Mouse (Mus musculus) embryonic facial prominence, embryonic 10.5 days (tissue): ENCODE results near the gene Il6st. TPM values are rescaled to one million over a fixed set of nuclear protein-coding genes. Genes with fewer than 3 reads are reported as not detected.
A peak's percentile ranks its signal among the peaks of the same experiment; 100 is the strongest.

Experiments used
- DNase-seq: peaks from one replicate; pipeline ENCODE4 v3.0.0-alpha.2; 2017; ENCODE audit warnings: low spot score
- H3K27ac ChIP-seq: fragments of 300-500 bp; sonication (generic); replicated peaks from 2 replicates; pipeline ENCODE4 v1.5.1; 2016; ENCODE audit warnings: mild to moderate bottlenecking
- H3K27me3 ChIP-seq: fragments of 300-500 bp; sonication (generic); replicated peaks from 2 replicates; pipeline ENCODE4 v1.6.1; 2016; ENCODE audit warnings: low read depth, mild to moderate bottlenecking; ENCODE audit not compliant: poor library complexity, severe bottlenecking
- H3K36me3 ChIP-seq: fragments of 300-500 bp; sonication (generic); replicated peaks from 2 replicates; pipeline ENCODE4 v1.6.1; 2016; ENCODE audit warnings: mild to moderate bottlenecking, moderate library complexity
- H3K4me1 ChIP-seq: fragments of 300-500 bp; sonication (generic); 2 replicates; pipeline ENCODE4 v1.6.1; 2016
- H3K4me3 ChIP-seq: fragments of 300-500 bp; sonication (generic); 2 replicates; pipeline ENCODE4 v1.5.1; 2016; ENCODE audit warnings: mild to moderate bottlenecking, moderate library complexity
- H3K9me3 ChIP-seq: fragments of 300-500 bp; sonication (generic); 2 replicates; pipeline ENCODE4 v1.6.1; 2016; ENCODE audit warnings: mild to moderate bottlenecking
- WGBS: fragments of 180-500 bp; shearing (Covaris S2); methylation state at CpG from one replicate; pipeline ENCODE4 v1.1.7; 2016; 5-methylcytosine and 5-hydroxymethylcytosine counted together
- polyA plus RNA-seq: library from polyadenylated mRNA; unstranded; fragments of >200 nt; fragmentation: Nextera tagmentation; extraction: Ambion mirVana; gene quantifications from 2 replicates; pipeline ENCODE4 v1.2.1, GENCODE M21; 2016

The Il6st gene
- polyA plus RNA-seq, 1 experiment from 2014 or later = 24.2 TPM

GRCm38 (mm10) chr13:112433271-112433670, 30.6 kb upstream of the Il6st start:
- Histone ChIP-seq H3K27ac (no peak overlapping the region), H3K4me3 (no peak overlapping the region), H3K27me3 (no peaks in the 10 kb centered on the region), H3K36me3 (no peaks in the 10 kb centered on the region), H3K9me3 (no peaks in the 10 kb centered on the region), H3K4me1 (0 out of 2 replicates have a peak, but pooled peaks cover 5% of the 10 kb centered on the region)
- no peak for DNase-seq
- WGBS = 70% methylated on average over 5 of the region's 5 CpGs

GRCm38 (mm10) chr13:112435241-112436075, 28.4 kb upstream of the Il6st start:
- Histone ChIP-seq H3K4me1 (peaks cover 21% of the 10 kb centered on the region), H3K9me3 (no peaks in the 10 kb centered on the region)
- no peak for DNase-seq

GRCm38 (mm10) chr13:112436288-112436687, 27.6 kb upstream of the Il6st start:
- H3K9me3 ChIP-seq = no peaks in the 10 kb centered on the region
- H3K4me1 ChIP-seq = peaks cover 26% of the 10 kb centered on the region
- WGBS = 87% methylated on average over 7 of the region's 7 CpGs
- H3K27ac ChIP-seq = no peak overlapping the region
- H3K36me3 ChIP-seq = no peaks in the 10 kb centered on the region
- no peaks in the 10 kb centered on the region for H3K27me3 ChIP-seq
- DNase-seq = no peak
- H3K4me3 ChIP-seq = no peak overlapping the region

More at GRCm38 (mm10) chr13:112435241-112436075, 28.4 kb upstream of the Il6st start:
- H3K36me3 ChIP-seq = no peaks in the 10 kb centered on the region
- H3K27ac ChIP-seq = no peak overlapping the region
- no peaks in the 10 kb centered on the region for H3K27me3 ChIP-seq
- WGBS = 75% methylated on average over 8 of the region's 8 CpGs
- no peak overlapping the region for H3K4me3 ChIP-seq

- no peaks in the 10 kb centered on the region for H3K36me3 ChIP-seq
- H3K9me3 ChIP-seq = no peaks in the 10 kb centered on the region
- DNase-seq = no peak
- H3K27ac ChIP-seq = no peak overlapping the region
- peaks cover 23% of the 10 kb centered on the region for H3K4me1 ChIP-seq
- WGBS = 91% methylated on average over 21 of the region's 21 CpGs
- no peaks in the 10 kb centered on the region for H3K27me3 ChIP-seq
- no peak overlapping the region for H3K4me3 ChIP-seq
Observed at GRCm38 (mm10) chr13:112438001-112438868, 25.6 kb upstream of the Il6st start.

GRCm38 (mm10) chr13:112439105-112439818, 24.6 kb upstream of the Il6st start:
- H3K4me3 ChIP-seq = peak overlapping the region; percentile 41
- no peaks in the 10 kb centered on the region for H3K27me3 ChIP-seq
- no peaks in the 10 kb centered on the region for H3K9me3 ChIP-seq
- WGBS = 47% methylated on average over 15 of the region's 15 CpGs
- DNase-seq = peak; percentile 33
- H3K36me3 ChIP-seq = no peaks in the 10 kb centered on the region
- H3K4me1 ChIP-seq = peaks cover 21% of the 10 kb centered on the region
- H3K27ac ChIP-seq = peak overlapping the region; percentile 60

- Histone ChIP-seq H3K4me1 (peaks cover 21% of the 10 kb centered on the region), H3K27ac (peak overlapping the region; percentile 60), H3K27me3 (no peaks in the 10 kb centered on the region), H3K4me3 (peak overlapping the region; percentile 41), H3K9me3 (no peaks in the 10 kb centered on the region), H3K36me3 (no peaks in the 10 kb centered on the region)
- WGBS = 19% methylated on average over 9 of the region's 9 CpGs
- peak; percentile 82 for DNase-seq
Observed at GRCm38 (mm10) chr13:112439917-112440361, 23.9 kb upstream of the Il6st start.

GRCm38 (mm10) chr13:112440668-112441067, 23.2 kb upstream of the Il6st start:
- H3K4me3 ChIP-seq = no peak overlapping the region
- 65% methylated on average over 8 of the region's 8 CpGs for WGBS
- H3K9me3 ChIP-seq = no peaks in the 10 kb centered on the region
- no peak overlapping the region for H3K27ac ChIP-seq
- no peaks in the 10 kb centered on the region for H3K27me3 ChIP-seq
- H3K4me1 ChIP-seq = peaks cover 21% of the 10 kb centered on the region
- no peak for DNase-seq
- H3K36me3 ChIP-seq = no peaks in the 10 kb centered on the region

- no peak for DNase-seq
- 88% methylated on average over 7 of the region's 7 CpGs for WGBS
- H3K36me3 ChIP-seq = no peaks in the 10 kb centered on the region
- H3K4me3 ChIP-seq = no peak overlapping the region
- H3K9me3 ChIP-seq = no peaks in the 10 kb centered on the region
- H3K27me3 ChIP-seq = no peaks in the 10 kb centered on the region
- H3K27ac ChIP-seq = no peak overlapping the region
- H3K4me1 ChIP-seq = peaks cover 21% of the 10 kb centered on the region
Observed at GRCm38 (mm10) chr13:112442867-112443529, 20.9 kb upstream of the Il6st start.

GRCm38 (mm10) chr13:112447108-112447665, 16.7 kb upstream of the Il6st start:
- Histone ChIP-seq H3K27ac (no peak overlapping the region), H3K4me3 (no peak overlapping the region), H3K36me3 (no peaks in the 10 kb centered on the region), H3K4me1 (no peaks in the 10 kb centered on the region), H3K9me3 (no peaks in the 10 kb centered on the region), H3K27me3 (no peaks in the 10 kb centered on the region)
- no peak for DNase-seq
- WGBS = 88% methylated on average over 8 of the region's 8 CpGs

GRCm38 (mm10) chr13:112450210-112450609, 13.7 kb upstream of the Il6st start:
- Histone ChIP-seq H3K27me3 (no peaks in the 10 kb centered on the region), H3K4me3 (no peak overlapping the region), H3K4me1 (no peaks in the 10 kb centered on the region), H3K36me3 (no peaks in the 10 kb centered on the region), H3K27ac (no peak overlapping the region), H3K9me3 (no peaks in the 10 kb centered on the region)
- no peak for DNase-seq
- 79% methylated on average over 3 of the region's 3 CpGs for WGBS

- no peaks in the 10 kb centered on the region for H3K27me3 ChIP-seq
- no peak for DNase-seq
- 87% methylated on average over 6 of the region's 6 CpGs for WGBS
Observed at GRCm38 (mm10) chr13:112457366-112457765, 6.5 kb upstream of the Il6st start.

More at GRCm38 (mm10) chr13:112457366-112457765, 6.5 kb upstream of the Il6st start:
- no peaks in the 10 kb centered on the region for H3K4me1 ChIP-seq
- H3K27ac ChIP-seq = no peak overlapping the region
- no peaks in the 10 kb centered on the region for H3K9me3 ChIP-seq
- no peak overlapping the region for H3K4me3 ChIP-seq
- H3K36me3 ChIP-seq = no peaks in the 10 kb centered on the region
